Mouse (Mus musculus): Measurements from ENCODE around the gene Cd3g. TPM values are rescaled to one million over a fixed set of nuclear protein-coding genes. Genes with fewer than 3 reads are reported as not detected.
"Not testable (repeated sequence)": the region's sequence is repeated elsewhere in the genome, so short reads cannot be mapped to it uniquely, and the experiment has no call there.

Cd3g gene
- total and polyA plus RNA-seq, 2 experiments from 2014 or later: not detected

DNA sequence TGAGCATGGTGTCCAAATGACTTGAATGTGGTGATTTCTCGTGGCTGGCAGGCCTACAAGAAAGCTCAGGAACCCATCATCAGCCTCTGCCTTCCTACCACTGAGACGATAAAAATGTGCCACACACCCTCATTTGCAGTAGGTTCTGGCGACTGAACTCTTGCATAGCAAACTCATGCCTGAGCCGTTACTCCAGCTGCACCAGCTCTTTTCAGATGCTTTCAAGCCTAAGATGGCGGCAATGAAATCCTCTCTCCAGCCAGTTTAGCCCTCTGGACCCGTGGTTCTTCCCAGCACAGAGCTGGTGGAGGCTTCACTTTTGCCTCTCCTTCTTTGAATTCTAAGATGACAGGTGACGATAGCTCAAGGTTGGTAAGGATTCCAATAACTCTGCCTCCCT lies 425 bp downstream of the Cd3g start:
- no peak overlapping the region for H3K4me3 ChIP-seq (ENCODE audit: low read depth, low read length)
- no peak for DNase-seq
- H3K27me3 ChIP-seq (ENCODE audit: insufficient read depth, low read length): peaks cover 11% of the 10 kb centered on the region
- TF ChIP-seq CTCF (IDR thresholded peaks at IDR 0.05; ENCODE audit: low read depth): no peak
- H3K27ac ChIP-seq (ENCODE audit: low read depth, low read length): no peak overlapping the region
- H3K4me2 ChIP-seq (ENCODE audit: low read depth): no peak overlapping the region
- no peaks in the 10 kb centered on the region for H3K9me3 ChIP-seq (ENCODE audit: low read length)
- no peak for ATAC-seq
- no peaks in the 10 kb centered on the region for H3K36me3 ChIP-seq (ENCODE audit: insufficient read depth)
- WGBS: 77% methylated on average over 7 of the region's 7 CpGs
- no peaks in the 10 kb centered on the region for H3K4me1 ChIP-seq (ENCODE audit: insufficient read depth)
- no peak overlapping the region for H3K9ac ChIP-seq

DNA sequence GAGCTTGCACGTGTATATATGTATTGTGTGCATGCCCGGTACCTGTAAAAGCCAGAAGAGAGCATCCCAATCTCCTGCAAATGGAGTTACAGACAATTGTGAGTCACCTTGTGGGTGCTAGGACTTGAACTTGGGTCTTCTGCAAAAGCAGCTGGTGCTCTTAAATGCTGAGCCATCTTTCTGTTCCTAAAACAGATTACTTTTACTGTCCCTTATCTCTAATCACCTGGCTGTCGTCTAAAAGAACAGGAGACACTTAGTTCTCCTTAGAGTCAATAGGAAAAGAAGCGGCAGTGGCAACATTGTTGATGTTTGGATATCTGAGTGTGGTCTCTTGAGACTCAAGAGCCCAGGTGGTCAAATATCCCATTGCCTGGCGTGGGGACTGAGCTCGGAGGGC lies 2.4 kb downstream of the Cd3g start:
- no peak overlapping the region for H3K4me2 ChIP-seq (ENCODE audit: low read depth)
- H3K27me3 ChIP-seq (ENCODE audit: insufficient read depth, low read length): peaks cover 17% of the 10 kb centered on the region
- H3K4me1 ChIP-seq (ENCODE audit: insufficient read depth): no peaks in the 10 kb centered on the region
- no peak overlapping the region for H3K4me3 ChIP-seq (ENCODE audit: low read depth, low read length)
- H3K27ac ChIP-seq (ENCODE audit: low read depth, low read length): no peak overlapping the region
- no peak for ATAC-seq
- WGBS: 78% methylated on average over 6 of the region's 6 CpGs
- no peak for DNase-seq
- TF ChIP-seq CTCF (IDR thresholded peaks at IDR 0.05; ENCODE audit: low read depth): no peak
- H3K9ac ChIP-seq: no peak overlapping the region
- H3K9me3 ChIP-seq (ENCODE audit: low read length): no peaks in the 10 kb centered on the region
- H3K36me3 ChIP-seq (ENCODE audit: insufficient read depth): no peaks in the 10 kb centered on the region

DNA sequence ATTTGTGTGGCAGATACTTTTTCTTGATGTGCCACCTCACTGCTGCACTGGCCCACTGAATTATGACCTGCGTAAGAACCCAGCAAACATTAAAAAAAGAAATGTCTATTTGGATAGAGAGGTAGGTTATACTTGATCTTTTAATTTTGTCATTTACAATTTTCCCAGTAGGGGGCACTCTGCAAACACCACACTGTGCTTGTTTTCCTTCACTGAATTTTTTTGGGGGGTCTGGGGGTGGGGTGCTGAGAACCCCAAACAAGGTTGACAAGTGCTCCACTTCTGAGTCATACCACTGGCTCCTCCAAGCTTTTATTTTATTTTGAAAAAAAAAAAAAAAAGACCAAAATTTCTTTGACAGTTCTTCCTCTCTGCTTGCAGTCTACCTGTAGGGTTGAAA lies 10.8 kb downstream of the Cd3g start:
- Histone ChIP-seq H3K36me3 (ENCODE audit: insufficient read depth) (no peaks in the 10 kb centered on the region), H3K9me3 (ENCODE audit: low read length) (no peaks in the 10 kb centered on the region), H3K27ac (ENCODE audit: low read depth, low read length) (no peak overlapping the region), H3K9ac (no peak overlapping the region), H3K4me2 (ENCODE audit: low read depth) (no peak overlapping the region), H3K27me3 (ENCODE audit: insufficient read depth, low read length) (peaks cover 8% of the 10 kb centered on the region), H3K4me1 (ENCODE audit: insufficient read depth) (peaks cover 10% of the 10 kb centered on the region), H3K4me3 (ENCODE audit: low read depth, low read length) (no peak overlapping the region)
- TF ChIP-seq CTCF (IDR thresholded peaks at IDR 0.05; ENCODE audit: low read depth): no peak
- DNase-seq (no peak), ATAC-seq (no peak)
- WGBS: 75% methylated on average over 1 of the region's 1 CpGs

DNA sequence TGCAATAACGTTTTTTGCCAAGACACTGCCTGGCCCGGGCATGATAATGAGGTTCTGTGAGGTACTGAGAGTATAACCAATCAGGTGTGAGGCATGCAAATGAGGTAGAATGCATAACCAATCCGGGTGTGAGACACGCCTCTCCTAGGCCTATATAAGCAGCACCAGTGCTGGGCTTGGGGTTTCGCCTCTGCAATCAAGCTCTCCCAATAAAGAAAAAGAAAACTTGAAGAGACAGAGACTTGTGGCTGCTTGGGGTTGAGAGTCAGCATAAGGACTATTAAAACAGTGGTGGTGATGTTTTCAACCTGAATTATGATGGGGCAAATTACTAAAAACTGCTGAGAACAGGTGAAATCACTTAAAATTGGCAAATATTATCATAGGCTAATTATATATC lies 12.5 kb downstream of the Cd3g start:
- DNase-seq; H3K9me3 ChIP-seq (ENCODE audit: low read length); H3K9ac ChIP-seq; H3K4me2 ChIP-seq (ENCODE audit: low read depth); ATAC-seq; H3K27ac ChIP-seq (ENCODE audit: low read depth, low read length); H3K27me3 ChIP-seq (ENCODE audit: insufficient read depth, low read length); H3K36me3 ChIP-seq (ENCODE audit: insufficient read depth); H3K4me3 ChIP-seq (ENCODE audit: low read depth, low read length): not testable (repeated sequence)
- peaks cover 14% of the 10 kb centered on the region for H3K4me1 ChIP-seq (ENCODE audit: insufficient read depth)
- 82% methylated on average over 5 of the region's 5 CpGs for WGBS

DNA sequence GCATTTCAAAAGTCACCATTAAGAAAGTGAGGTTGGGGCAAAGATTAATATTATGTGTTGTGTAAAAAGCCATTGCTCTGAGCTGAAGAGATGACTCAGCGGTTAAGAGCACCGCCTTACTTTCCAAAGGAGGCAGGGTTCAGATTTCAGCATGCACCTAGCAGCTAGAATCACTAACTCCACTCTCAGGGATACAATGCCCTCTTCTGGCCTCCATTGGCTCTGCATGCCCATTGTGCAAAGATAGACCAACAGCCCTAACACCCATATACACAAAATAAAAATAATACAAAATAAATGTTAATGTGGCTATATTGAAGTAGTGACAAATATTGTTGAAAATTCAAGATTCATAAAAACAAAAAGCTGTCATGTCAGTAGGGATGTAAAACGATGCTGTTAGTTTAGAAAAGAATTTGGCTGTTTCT lies 13.4 kb downstream of the Cd3g start:
- no peak overlapping the region for H3K4me2 ChIP-seq (ENCODE audit: low read depth)
- H3K4me3 ChIP-seq (ENCODE audit: low read depth, low read length): no peak overlapping the region
- H3K4me1 ChIP-seq (ENCODE audit: insufficient read depth): peaks cover 14% of the 10 kb centered on the region
- no peaks in the 10 kb centered on the region for H3K9me3 ChIP-seq (ENCODE audit: low read length)
- peak; percentile 61 for DNase-seq
- H3K27ac ChIP-seq (ENCODE audit: low read depth, low read length): no peak overlapping the region
- no peak overlapping the region for H3K9ac ChIP-seq
- no peak for ATAC-seq
- WGBS: 25% methylated on average over 3 of the region's 3 CpGs
- H3K27me3 ChIP-seq (ENCODE audit: insufficient read depth, low read length): no peaks in the 10 kb centered on the region; the same call in 1 of the 2 replicates
- 0 out of 2 replicates have a peak, but pooled peaks cover 9% of the 10 kb centered on the region for H3K36me3 ChIP-seq (ENCODE audit: insufficient read depth)
- peak; percentile 72 for TF ChIP-seq CTCF (IDR thresholded peaks at IDR 0.05; ENCODE audit: low read depth)

DNA sequence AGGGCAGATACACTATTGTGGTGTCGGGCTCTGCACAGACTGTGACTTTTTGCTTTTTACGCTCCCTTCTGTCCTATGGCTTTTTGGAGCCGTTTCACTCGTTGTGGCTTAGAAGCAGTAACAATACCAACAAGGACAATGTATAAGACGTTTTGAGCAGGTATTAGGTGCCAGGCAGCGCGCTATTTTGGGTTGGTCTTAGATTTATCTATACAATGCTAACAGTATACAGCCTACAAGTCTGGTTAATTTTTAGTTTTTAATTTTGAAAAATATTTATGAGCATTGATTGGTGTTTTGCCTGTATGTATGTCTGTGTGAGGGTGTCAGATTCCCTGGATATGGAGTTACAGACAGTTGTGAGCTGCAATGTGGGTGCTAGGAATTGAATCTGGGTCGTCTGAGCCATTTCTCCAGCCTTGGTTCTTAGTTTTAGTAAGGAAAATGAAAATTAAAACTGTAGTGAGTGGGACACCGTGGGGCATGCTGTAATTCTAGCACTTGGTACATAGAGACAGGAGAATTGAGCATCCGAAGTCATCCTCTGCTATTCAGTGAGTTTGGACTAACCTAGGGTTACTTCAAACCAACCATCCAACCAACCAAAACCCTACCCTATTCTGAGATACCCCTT lies 14.3 kb downstream of the Cd3g start:
- 14% methylated on average over 10 of the region's 10 CpGs for WGBS
- H3K27ac ChIP-seq (ENCODE audit: low read depth, low read length): peak overlapping the region; percentile 67
- peak overlapping the region; percentile 46 for H3K9ac ChIP-seq
- ATAC-seq: no peak
- H3K4me2 ChIP-seq (ENCODE audit: low read depth): peak overlapping the region; percentile 71
- H3K4me3 ChIP-seq (ENCODE audit: low read depth, low read length): peak overlapping the region; percentile 93
- peaks cover 14% of the 10 kb centered on the region for H3K4me1 ChIP-seq (ENCODE audit: insufficient read depth)
- peaks cover 16% of the 10 kb centered on the region; the same call in 1 of the 2 replicates for H3K36me3 ChIP-seq (ENCODE audit: insufficient read depth)
- DNase-seq: no peak
- H3K27me3 ChIP-seq (ENCODE audit: insufficient read depth, low read length): no peaks in the 10 kb centered on the region; the same call in 1 of the 2 replicates
- H3K9me3 ChIP-seq (ENCODE audit: low read length): no peaks in the 10 kb centered on the region
- no peak for TF ChIP-seq CTCF (IDR thresholded peaks at IDR 0.05; ENCODE audit: low read depth)

DNA sequence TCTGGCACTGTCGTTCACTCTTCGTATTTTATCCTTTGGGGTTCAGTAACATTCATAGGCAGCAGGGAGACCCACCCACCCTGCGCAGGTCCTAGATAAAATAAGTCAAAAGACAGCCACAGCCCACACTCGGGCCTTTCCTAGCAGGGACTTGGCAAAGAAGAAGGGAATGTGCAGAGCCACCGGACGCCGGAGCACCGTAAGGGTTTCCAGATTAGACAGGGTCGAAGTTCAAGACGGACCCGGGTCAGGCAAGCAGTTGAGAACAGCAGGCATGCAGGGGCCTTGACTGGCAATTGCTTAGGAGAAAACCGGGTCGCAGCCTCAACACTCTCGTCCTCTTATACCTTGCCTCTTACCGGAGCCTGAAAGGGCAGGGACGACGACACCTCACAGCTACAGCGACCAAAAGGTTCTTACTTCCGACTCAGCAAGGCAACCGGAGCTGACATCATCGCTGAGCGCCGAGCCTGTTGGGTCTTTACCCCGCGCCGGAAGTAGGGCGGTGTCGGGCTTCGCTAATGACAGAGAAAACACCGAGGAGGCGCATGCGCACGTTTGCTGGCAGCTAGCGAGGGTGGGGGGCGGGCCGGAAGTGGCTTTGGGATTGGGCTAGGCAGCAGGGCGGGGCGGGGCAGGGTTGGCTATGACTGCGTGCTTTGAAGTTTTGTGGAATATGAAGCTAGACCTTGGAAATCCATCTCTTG lies 15.0 kb downstream of the Cd3g start, which contains the start of gene Ube4a:
Gene Ube4a, minus strand, starts transcription at position 475 of the 707 bp plus-strand sequence.
- peaks cover 14% of the 10 kb centered on the region for H3K4me1 ChIP-seq (ENCODE audit: insufficient read depth)
- peak within 1 kb of the TSS; percentile 79 for H3K9ac ChIP-seq
- peak; percentile 100 for DNase-seq
- peak within 1 kb of the TSS; percentile 93 for H3K4me3 ChIP-seq (ENCODE audit: low read depth, low read length)
- H3K4me2 ChIP-seq (ENCODE audit: low read depth): peak within 1 kb of the TSS; percentile 71
- H3K36me3 ChIP-seq (ENCODE audit: insufficient read depth): peaks cover 17% of the 10 kb centered on the region; the same call in 1 of the 2 replicates
- ATAC-seq: peak; percentile 97
- H3K9me3 ChIP-seq (ENCODE audit: low read length): no peaks in the 10 kb centered on the region
- peak within 1 kb of the TSS; percentile 74 for H3K27ac ChIP-seq (ENCODE audit: low read depth, low read length)
- 3% methylated on average over 39 of the region's 39 CpGs for WGBS
- no peak for TF ChIP-seq CTCF (IDR thresholded peaks at IDR 0.05; ENCODE audit: low read depth)
- H3K27me3 ChIP-seq (ENCODE audit: insufficient read depth, low read length): no peaks in the 10 kb centered on the region; the same call in 1 of the 2 replicates
